Mouse (Mus musculus) left cerebral cortex, postnatal 36 days (tissue): ENCODE measurements at regions not wholly inside any gene's neighbourhood (a gene's known extent, or its start where the extent isn't known, plus 50 kb on each side); places are given as distances from the start of the nearest gene placed in this dataset.

Source experiments
- DNase-seq, 2 experiments: peaks; one replicate each; pipeline ENCODE4 v3.0.0; 2021 to 2022; ENCODE audit warnings: low spot score in 2 of 2, mixed read lengths in 1 of 2
- intact Hi-C: fragments of 180-260 bp; cut with DNase I; formaldehyde crosslinking; loops from one replicate; pipeline ENCODE4 v1.15.1; 2025

DNA sequence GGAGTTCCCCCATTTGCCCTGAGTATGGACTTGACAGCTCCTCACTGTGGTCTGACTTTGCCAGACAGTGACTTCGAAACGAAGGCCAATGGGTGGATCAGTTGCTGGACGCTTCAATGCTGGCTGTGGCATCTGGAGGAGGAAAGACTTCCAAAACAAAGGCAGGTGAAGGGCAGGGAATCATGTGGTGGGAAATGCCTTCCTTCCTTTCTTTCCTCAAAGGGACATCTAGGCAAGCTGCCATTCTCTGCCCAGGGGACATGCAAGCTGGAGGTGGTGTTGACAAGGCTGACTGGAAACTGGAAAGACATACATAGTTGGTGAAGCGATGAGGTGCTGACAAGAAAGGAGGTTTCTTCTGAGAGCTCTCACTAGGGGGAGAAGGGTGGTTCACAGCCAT is 74.5 kb upstream of the Serp2 start:
- DNase-seq: no peak
- intact Hi-C loops: no loop called here

- DNase-seq: no peak
- intact Hi-C loops: no loop called here
These were observed 73.3 kb upstream of the Serp2 start for GRCm38 (mm10) chr14:76629913-76630478.

GRCm38 (mm10) chr14:76628182-76628892 is 71.6 kb upstream of the Serp2 start:
- peak in 1 of 2 experiments; percentile 25 for DNase-seq
- intact Hi-C loops: no loop called here

GRCm38 (mm10) chr14:76625589-76626368 is 69.1 kb upstream of the Serp2 start:
- intact Hi-C loops: no loop called here
- DNase-seq: no peak

DNA sequence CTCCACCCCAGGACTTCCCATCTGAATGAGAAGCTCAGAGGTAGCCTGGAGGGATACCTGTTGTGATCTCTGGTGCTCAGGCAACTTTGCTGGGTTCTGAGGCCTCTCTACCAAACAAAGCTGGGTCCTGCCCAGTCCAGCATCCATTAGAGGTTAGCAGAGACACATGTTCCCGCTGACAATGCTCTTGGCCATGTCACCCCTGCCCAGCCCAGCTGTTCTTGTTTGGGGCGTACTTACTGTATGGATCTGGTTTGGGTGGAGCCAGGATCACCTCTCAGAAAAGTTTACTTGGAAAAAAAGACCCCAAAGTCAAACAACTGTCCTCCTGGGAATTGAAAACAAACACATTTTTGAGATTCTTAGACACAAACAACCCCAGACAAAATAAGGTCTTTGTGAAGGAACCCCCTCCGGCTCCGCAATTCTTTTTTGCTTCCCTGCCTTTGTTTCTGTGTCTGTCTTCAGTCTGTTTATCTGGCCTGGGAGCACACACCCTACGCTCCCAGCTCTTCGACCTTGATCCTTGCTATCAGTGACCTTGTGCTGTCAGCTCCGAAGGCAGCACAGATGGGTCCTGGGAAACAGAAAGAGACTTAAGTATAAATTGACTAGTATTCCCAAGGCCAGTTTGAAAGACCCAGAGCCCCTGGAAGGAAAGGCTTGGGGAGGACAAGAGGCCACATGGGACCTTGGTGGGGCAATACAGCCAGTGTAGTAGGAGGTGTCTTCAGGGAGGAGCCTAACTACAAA is 68.1 kb upstream of the Serp2 start:
- intact Hi-C loops: loop anchor here (5.0 kb wide), 1 partner anchor 118 kb away; no protein-coding TSS in a partner anchor
- no peak for DNase-seq

DNA sequence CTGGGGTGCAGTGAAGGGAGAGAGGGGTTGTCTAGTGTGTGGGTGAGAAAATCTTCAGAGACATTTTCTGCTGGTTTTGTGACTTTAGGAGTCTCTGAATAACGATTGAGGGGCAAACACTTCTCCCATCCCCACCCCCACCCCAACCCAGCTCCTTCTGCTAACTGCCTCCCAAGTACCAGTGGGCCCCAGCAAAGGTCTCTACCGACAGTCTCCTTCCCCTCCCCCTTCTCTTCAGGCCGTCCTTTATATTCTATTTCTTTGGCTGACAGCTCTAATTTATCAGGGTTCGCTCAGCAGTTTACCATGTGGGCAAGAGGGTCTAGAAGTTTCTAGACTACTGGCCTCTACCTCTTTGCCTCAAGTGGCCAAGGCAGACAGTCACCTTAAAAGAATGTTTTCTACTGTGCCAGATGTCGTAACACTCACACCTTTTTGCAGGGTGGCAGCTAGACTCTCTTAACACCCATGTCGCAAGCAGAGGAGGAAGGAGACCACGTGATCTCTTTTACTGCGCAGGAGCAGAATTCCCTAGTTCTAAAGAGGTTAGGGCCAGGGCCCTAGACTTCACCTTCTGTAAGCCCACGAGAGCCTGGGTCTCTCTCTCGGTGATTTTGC is 66.8 kb upstream of the Serp2 start:
- no peak for DNase-seq
- intact Hi-C loops: loop anchor here (5.0 kb wide), 1 partner anchor 116 kb away; no protein-coding TSS in a partner anchor

- intact Hi-C loops: loop anchor here (5.0 kb wide), 1 partner anchor 115 kb away; no protein-coding TSS in a partner anchor
- DNase-seq: no peak
These were observed 66.1 kb upstream of the Serp2 start for GRCm38 (mm10) chr14:76622634-76623291.

DNA sequence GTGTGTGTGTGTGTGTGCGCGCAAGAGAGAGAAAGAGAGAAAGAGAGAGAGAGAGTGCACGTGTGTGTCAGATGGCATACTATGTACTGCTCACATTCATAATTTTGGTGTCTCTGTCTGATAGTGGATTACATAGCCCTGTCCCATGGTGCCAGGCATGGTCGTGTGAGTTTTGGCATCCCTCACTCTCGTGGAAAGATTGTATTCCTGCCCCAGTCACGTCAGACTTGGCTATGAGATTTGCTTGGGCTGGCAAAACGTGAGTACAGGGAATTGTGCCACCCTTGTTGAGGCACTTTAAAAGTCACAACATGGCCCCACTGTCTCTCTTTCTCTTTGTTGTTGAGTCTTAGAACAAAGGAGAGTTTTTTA is 62.3 kb upstream of the Serp2 start:
- DNase-seq: no peak
- intact Hi-C loops: no loop called here

DNA sequence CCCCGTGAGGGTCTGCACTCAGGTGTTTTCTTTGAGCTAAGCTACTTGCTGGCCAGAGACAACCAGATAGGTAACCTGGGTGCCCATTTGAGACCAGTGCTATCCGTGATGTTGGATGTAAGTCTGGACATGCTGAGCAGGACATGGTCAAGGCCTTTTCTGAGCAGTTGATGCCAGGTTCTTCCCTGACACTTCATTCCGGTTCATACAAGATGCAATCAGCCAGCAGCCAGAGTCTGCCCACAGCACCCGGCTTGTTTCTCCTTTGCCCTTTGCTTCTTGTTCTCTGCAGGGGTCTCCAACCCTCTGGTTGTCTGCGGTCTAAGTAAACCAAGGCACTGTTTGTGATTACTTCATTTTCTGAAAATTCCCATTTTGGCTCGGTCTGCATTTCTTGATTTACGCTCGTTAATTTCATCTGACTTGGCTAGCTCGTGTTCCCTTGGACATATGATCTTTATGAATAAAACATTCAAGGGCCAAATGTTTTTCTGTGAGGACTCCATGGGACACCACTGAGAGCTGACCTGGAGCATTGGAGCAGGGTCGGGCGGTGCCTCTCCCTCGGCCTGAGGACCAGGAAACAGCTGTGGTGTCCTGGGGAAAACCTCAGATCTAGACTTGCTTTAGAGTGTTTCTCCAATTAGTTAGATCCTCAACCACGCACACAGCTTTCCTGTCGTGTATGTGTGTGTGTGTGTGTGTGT is 61.8 kb upstream of the Serp2 start:
- DNase-seq: no peak
- intact Hi-C loops: no loop called here

DNA sequence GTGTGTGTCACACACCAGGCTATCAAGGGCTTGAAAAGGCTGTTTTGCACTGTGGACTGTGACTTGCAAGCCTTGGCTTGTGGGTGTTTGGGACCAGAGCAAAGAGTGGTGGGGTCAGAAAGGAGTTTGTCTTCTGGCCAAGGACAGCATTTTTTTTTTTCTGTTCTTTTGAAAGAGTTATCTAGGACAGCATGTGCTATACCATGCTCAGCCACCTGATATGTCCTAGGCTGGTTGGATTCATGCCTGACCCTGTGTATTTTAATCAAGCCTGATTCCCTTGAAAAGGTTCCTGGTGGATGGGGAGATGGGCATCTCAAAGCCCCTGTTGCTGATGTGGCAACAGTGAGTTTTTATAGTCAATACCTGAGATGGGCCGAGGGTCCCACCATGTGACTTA is 61.2 kb upstream of the Serp2 start:
- DNase-seq: no peak
- intact Hi-C loops: no loop called here

DNA sequence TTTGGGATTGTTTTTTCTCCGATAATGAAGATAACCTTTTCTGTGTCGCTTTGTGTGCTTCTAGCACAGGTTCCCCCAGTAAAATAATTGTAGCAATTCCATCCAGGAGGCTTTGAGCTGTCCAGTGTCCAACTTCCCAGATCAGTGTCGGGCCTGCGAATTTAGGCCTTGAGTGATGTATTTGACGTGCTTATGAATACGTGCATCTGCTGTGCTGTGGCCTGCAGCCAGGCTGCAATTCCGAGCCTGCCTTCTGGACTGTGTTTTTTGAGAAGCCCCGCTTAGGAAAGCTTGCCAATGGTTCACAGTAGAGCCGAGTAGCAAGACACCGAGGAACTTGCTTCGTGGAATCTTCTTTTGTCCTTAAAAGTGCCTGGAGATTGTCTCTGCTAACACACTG is 60.8 kb upstream of the Serp2 start:
- DNase-seq: no peak
- intact Hi-C loops: no loop called here

DNA sequence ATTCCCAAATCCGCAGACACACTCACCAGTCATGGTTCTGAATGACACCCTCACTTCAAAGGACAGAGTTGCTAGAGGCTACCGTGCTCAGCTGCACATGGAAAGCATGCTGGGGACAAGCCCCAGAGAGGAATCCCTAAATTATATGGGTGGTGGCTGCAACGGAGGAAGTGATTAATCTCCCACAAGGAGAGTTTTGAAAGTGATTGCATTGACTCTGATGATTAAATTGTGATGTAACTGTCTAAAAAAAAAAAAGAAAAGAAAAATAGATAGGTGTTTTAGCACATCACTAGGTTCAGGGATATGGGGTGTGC is 59.6 kb upstream of the Serp2 start:
- intact Hi-C loops: no loop called here
- no peak for DNase-seq

DNA sequence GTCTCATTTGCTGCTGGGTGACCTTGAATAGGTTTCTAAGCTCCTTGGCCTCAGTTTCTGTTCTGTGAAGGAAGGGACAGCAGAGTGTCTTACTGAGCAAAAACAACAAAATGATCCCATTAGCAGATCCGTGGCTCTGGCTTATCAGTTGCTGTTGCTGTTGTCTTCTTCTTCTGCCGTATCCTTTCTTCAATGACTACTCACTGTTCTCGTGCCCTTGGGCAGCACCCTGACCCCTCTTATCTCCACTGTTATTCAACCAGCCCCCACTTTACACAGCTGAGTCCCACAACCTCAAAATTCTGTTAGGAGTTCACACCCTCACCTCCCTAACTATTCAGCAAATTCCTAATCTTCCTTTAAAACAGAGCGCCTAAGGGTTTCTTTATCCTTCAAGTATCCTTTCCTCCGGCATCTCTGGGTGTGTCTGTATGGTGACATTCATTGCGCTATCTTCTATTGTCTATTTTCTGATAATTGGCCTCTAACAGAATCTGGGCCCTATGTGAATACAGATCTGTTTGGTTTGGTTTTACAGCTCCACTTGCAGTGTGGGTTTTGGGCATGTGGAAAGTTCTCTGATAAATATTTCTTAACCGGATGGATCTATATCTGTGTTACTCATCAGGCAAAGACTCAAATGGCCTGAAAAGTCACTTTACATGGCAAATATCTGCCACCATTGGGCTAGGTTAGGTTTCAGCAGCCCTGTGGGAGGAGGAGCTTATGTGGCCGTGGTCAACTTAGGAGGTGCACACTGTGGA is 59.1 kb upstream of the Serp2 start:
- intact Hi-C loops: no loop called here
- DNase-seq: no peak

GRCm38 (mm10) chr14:76615182-76615581 is 58.5 kb upstream of the Serp2 start:
- intact Hi-C loops: no loop called here
- DNase-seq: no peak

DNA sequence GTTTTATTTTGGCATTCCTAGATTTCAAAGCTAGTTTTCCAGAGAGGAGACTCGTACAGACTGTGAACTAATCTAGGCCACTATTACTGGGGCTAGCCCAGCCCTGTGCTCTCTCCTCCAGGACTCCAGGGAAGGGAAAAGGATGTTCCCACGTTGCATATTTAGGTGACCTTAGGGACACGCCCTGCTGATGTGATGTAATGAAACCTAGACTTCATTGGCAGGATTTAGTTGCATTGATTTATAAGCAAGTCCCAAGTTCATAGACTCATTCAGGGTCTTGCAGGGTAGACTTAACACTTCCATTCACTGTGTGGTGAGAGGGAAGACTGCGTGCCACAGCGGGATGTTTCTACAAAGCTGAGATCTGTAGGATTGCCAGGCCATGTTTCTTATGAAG is 58.0 kb upstream of the Serp2 start:
- intact Hi-C loops: loop anchor here (5.0 kb wide), 1 partner anchor 57 kb away; the partner anchor contains the start of gene Serp2
- DNase-seq: no peak

GRCm38 (mm10) chr14:76613604-76614003 is 56.9 kb upstream of the Serp2 start:
- intact Hi-C loops: loop anchor here (5.0 kb wide), 1 partner anchor 56 kb away; the partner anchor contains the start of gene Serp2
- DNase-seq: no peak

DNA sequence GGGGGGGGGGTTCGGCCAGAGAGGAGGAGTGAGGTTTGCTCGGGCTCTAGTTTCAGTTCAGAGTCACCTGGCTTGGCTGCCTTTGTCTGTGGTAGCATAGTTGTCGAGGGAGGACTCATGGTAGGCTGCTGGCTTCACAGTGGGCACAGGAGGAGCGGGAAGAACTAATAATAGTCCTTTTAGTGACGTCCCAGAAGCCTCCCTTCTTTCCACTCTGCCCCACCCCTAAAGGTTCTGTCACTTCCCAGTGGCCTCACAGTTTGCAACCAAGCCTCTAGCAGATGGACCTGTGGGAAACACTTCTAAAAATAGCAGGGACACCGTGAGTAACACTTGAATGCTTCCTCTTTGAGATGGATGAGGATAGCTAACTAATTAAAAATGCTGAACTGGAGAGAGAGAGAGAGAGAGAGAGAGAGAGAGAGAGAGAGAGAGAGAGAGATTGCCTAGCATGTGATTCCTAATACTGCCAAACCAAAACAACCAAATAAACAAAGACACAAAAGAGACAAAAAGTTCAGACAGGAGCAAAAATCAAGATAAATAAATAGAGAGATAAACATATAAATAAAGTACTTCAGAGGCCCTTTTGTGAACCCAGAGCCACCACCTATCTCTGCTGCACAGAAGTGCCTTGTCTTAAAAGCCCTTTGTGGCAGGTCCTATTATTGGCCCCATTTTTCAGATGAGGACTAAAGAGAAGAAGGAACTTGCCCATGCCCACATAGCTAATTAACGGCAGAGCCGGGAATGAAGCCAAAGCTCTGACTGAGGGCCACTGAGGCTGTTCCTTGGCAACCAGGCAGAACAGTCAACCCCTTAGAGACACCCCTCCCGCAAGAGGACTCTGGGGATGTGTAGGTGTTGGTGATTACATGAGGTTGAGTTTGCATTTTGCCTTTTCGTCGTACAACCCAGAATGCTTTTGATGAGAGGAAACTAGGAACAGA is 54.0 kb upstream of the Serp2 start:
- intact Hi-C loops: loop anchor here (5.0 kb wide), 1 partner anchor 53 kb away; the partner anchor contains the start of gene Serp2
- peak in 1 of 2 experiments; percentile 37 for DNase-seq
